Mouse (Mus musculus): ENCODE data around the gene Lrrc61.
"Not testable (repeated sequence)": the region's sequence is repeated elsewhere in the genome, so short reads cannot be mapped to it uniquely, and the experiment has no call there.

Lrrc61 gene

GRCm38 (mm10) chr6:48554280-48555103 is at the start of gene Lrrc61:
Gene Lrrc61 (plus strand): TSS chr6:48554796.
- DNase-seq (ENCODE audit: low read depth, low spot score): peak; percentile 97

GRCm38 (mm10) chr6:48508087-48508486 is 46.5 kb upstream of the Lrrc61 start:
- DNase-seq (ENCODE audit: low read depth, low spot score): peak; percentile 84

GRCm38 (mm10) chr6:48510426-48510825 is 44.2 kb upstream of the Lrrc61 start:
- peak; percentile 24 for DNase-seq (ENCODE audit: low read depth, low spot score)

DNA sequence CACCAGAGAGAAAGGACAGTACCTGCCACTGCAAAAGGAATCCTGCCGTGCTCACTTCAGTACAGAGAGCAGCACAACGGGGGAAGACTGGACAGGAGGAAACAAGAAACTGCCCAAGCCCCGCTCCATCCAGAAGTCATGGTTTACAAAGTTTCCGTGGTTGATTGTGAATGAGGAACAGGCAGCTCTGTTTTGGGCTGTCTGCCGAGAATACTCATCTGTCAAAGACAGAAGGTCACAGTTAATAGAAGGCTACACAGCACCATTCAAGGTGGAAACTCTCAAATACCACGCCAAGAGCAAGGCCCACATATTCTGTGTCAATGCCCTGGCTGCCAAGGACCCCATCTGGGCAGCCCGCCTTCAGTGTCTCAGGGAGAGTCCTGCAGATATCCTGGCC is 42.7 kb upstream of the Lrrc61 start:
- no peak for DNase-seq (ENCODE audit: low read depth, low spot score)

- DNase-seq (ENCODE audit: low read depth, low spot score): not testable (repeated sequence)
These were observed 29.7 kb upstream of the Lrrc61 start for GRCm38 (mm10) chr6:48524882-48525281.

GRCm38 (mm10) chr6:48527901-48528300 is 26.7 kb upstream of the Lrrc61 start:
- no peak for DNase-seq (ENCODE audit: low read depth, low spot score)

- peak; percentile 57 for DNase-seq (ENCODE audit: low read depth, low spot score)
These were observed 25.3 kb upstream of the Lrrc61 start for GRCm38 (mm10) chr6:48529261-48529660.

DNA sequence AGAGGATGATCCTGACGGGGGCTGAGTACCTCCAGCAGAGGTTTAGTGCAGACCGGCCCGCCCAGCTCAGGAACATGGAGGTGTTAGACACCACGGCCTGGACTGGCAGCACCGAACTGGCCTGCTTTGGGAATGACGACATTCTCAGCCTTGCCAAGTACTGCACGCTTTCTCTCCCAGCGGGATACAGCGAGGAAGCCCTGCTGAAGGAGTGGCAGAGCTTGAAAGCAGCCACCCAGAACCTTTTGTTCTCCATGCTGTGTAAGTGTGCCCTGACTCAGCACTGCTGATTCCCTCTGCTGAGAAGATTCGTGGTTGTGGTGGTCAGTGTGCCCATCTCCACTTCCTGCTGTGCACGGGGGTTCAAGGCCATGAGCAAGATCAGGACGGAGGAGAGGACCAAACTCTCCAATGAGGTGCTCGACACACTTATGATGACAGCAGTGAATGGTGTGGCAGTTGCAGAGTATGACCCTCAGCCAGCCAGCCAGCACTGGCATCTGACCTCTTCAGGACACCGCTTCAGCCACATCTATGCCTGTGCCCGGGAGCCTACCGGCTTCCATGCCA is 24.6 kb upstream of the Lrrc61 start:
- no peak for DNase-seq (ENCODE audit: low read depth, low spot score)

DNA sequence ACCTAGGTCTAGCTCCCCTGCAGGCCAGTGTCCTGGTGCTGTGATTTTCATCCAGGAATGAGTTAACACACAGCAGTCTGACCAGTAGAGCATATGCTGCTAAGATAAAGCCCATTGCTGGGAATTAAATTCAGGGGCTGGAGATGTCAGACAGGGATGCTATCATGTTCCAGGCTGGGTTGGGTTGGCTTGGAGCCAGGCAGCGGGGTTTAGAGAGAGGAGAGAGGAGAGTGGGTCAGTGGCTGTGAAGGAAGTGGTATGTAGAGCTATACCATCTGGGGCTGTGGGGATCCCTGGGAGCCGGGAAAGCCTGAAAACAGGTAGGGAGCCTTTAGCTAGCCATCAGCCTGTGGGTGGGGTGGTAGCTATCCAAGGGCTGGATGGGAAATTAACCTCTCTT is 23.7 kb upstream of the Lrrc61 start:
- DNase-seq (ENCODE audit: low read depth, low spot score): no peak

DNA sequence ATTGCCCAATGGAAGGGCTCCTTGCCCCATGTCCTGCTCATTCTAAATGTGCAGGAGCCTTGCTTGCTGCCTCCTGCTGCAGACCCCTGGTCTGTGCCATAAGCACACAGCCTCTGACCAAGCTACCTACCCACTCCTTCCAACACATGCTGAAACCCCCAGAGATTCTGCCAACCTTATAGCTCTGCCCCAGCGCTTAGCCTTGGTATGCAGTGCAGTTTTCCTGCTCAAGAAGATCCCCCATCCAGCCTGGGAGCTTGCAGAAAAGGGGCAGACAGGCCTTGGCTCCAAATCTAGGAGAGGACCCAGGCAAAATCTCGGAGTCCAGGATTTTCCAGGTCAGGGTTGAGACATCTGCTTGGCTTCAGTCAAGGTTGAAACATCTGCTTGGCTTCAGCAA is 21.1 kb upstream of the Lrrc61 start:
- DNase-seq (ENCODE audit: low read depth, low spot score): no peak

- no peak for DNase-seq (ENCODE audit: low read depth, low spot score)
These were observed 19.7 kb upstream of the Lrrc61 start for GRCm38 (mm10) chr6:48534913-48535312.

DNA sequence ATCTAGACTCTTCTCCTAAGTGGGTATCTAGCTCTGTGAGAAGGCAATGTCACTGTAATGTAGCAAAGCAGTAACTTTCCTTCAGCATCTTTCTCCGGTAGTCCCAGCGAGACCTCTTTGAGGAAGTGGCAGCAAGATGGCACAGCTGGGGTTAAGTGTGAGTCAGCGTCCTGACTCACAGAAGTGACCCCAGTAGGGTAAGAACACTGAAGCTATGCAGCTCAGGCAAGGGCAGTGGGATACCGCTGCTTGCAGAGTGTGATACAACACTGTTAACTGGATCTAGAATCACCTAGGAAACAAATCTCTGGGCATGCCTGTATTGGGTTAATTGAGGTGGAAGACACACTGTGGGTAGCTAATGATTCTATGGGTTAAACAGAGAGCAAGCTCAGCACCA is 18.5 kb upstream of the Lrrc61 start:
- DNase-seq (ENCODE audit: low read depth, low spot score): no peak

DNA sequence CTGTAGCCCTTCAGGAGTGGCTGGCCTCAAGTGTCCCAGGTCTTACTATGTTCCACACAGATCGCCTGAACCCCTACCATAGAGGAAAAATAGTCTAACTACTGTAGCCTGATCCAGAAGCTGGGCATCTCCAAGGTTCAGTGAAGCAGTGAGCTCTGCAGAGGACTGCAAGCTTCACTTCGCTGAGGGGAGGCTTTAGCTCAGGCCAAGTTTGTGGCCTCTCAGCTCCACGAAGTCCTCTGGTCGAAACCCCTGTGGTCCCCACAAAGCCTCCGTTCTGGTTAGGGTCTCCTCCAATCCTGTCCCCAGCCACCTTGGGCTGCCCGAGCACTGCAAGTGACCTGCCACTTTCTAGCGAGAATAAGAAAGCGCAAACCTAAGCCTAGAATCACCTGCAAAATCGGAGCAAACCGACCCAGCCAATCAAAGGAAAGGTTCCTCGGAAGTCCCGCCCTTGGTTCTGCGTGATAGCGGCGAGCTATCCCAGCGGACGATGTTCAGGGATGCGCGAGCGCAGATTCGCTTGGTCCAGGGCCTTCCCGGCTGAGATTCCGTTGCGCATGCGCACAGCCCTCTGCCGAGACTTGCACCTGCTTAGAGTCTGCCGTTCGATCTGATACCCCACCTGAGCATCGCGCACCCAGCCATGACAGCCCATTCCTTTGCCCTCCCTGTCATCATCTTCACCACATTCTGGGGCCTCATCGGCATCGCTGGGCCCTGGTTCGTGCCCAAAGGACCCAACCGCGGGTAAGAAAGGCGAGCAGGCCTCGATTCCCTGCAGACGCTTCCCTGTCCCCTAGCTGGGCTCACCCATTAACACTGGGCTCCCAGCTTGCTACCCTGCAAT is 17.3 kb upstream of the Lrrc61 start, which contains the start of gene Atp6v0e2:
Atp6v0e2 (plus strand) TSS at position 511 of the 850 bp plus-strand sequence.
- peak; percentile 50 for DNase-seq (ENCODE audit: low read depth, low spot score)

DNA sequence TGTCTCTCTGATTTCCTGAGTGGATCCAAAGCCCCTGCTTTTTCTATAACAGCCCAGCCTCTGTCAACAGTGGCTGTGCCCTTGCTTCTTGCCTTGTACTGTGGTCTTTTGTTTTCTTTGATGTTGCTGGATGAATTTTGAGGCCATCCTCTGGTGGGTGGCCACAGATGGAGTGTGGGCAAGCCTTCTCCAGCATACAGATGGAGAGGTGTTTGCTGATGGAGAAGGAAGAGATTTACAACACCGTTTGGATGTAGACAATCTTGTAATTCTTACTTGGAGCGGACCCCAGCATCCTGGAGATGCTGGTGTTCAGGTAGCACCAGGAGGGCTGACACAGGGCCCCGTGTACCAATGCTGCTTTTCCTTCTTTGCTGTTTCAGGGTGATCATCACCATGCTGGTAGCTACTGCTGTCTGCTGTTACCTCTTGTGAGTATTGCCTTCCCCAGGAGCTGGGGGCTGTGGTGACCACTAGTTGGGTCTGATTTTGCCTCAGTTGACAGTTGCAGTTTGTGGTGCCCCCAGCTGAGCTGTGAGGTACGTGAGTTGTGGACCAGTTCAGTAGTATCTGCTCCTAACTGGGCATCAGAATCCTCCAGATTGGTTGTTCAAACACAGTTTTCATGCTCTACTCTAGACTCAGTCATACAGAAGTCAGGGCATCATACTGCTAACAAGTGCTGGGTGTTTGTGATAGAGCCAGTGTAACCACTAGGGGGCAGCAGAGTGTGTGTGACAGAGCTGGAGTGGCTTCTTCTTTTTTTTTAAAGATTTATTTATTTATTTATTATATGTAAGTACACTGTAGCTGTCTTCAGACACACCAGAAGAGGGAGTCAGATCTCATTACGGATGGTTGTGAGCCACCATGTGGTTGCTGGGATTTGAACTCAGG is 15.5 kb upstream of the Lrrc61 start:
- DNase-seq (ENCODE audit: low read depth, low spot score): peak; percentile 90

- no peak for DNase-seq (ENCODE audit: low read depth, low spot score)
These were observed 14.7 kb upstream of the Lrrc61 start for GRCm38 (mm10) chr6:48539860-48540259.

- no peak for DNase-seq (ENCODE audit: low read depth, low spot score)
These were observed 13.9 kb upstream of the Lrrc61 start for GRCm38 (mm10) chr6:48540721-48541120.

GRCm38 (mm10) chr6:48541560-48542450 is 12.8 kb upstream of the Lrrc61 start:
- no peak for DNase-seq (ENCODE audit: low read depth, low spot score)

GRCm38 (mm10) chr6:48542631-48543030 is 12.0 kb upstream of the Lrrc61 start:
- no peak for DNase-seq (ENCODE audit: low read depth, low spot score)

- DNase-seq (ENCODE audit: low read depth, low spot score): no peak
These were observed 9.3 kb upstream of the Lrrc61 start for GRCm38 (mm10) chr6:48545251-48545650.

GRCm38 (mm10) chr6:48546271-48546670 is 8.3 kb upstream of the Lrrc61 start:
- DNase-seq (ENCODE audit: low read depth, low spot score): peak; percentile 70

Measured in CD4-positive, CD25-positive, alpha-beta regulatory T cell, adult 2 months (primary cell).